Mouse (Mus musculus) splenic B cell, adult 2 months (primary cell): ENCODE results near the gene Mtmr1.
"Not testable (repeated sequence)": the region's sequence is repeated elsewhere in the genome, so short reads cannot be mapped to it uniquely, and the experiment has no call there.

ENCODE experiments used
- DNase-seq: peaks from one replicate; pipeline ENCODE4 v3.0.0-alpha.2; 2011; ENCODE audit warnings: low read depth, low spot score
- H3K27me3 ChIP-seq: 2 replicates; pipeline ENCODE4 v1.6.1; 2012; ENCODE audit warnings: mild to moderate bottlenecking, low read length, moderate library complexity, mixed read lengths; ENCODE audit not compliant: control insufficient read depth, poor library complexity, insufficient read depth, severe bottlenecking
- H3K36me3 ChIP-seq: 2 replicates; pipeline ENCODE4 v1.6.1; 2012; ENCODE audit warnings: mild to moderate bottlenecking, low read length, moderate library complexity, mixed read lengths; ENCODE audit not compliant: control insufficient read depth, poor library complexity, insufficient read depth, severe bottlenecking

The Mtmr1 gene

DNA sequence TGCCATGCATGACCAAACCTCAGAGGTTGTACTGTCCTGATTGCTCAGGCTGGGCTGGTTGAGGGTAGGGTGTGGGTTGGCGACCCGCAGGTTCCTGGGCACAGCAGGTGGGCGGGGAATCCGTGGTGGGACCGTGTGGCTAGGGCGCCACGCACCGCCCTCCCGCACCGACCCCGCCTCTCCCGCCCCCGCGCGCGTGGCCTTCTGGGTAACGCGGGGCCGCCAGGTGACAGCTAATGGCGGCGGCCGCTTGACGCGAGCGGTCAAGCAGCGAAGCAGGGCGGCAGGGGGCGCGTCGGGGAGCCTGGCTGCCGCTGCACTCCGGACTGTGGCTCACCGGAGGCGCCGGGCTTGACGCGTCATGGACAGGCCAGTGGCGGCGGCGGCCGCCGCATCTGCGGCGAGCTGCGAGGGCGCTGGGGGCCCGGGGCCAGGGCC lies at the start of gene Mtmr1:
Gene Mtmr1, plus strand, starts transcription at position 207 of the 438 bp plus-strand sequence.
- no peaks in the 10 kb centered on the region for H3K27me3 ChIP-seq
- H3K36me3 ChIP-seq = no peaks in the 10 kb centered on the region
- DNase-seq = peak; percentile 81

GRCm38 (mm10) chrX:71352033-71352432 lies 12.5 kb upstream of the Mtmr1 start:
- no peaks in the 10 kb centered on the region for H3K36me3 ChIP-seq
- no peaks in the 10 kb centered on the region for H3K27me3 ChIP-seq
- peak; percentile 58 for DNase-seq

DNA sequence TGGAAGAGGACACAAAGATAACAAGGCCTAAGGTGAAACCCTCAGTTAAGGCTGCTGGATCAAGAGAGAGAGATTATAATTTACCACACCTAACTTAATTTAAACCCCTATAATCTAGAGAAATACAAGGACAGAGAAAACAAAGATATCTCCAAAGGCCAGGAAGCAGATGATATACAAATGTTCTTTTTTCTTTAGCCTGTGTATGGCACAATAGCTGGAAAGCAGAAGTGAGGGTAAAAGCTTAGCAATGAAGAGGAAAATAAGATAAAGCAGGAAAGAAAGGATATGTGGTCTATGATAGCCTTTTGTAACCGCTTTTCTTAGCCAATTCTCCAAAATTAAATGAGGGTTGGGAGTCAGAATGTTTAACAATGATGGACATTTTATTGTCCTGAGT lies 9.2 kb upstream of the Mtmr1 start:
- H3K27me3 ChIP-seq = no peaks in the 10 kb centered on the region
- no peaks in the 10 kb centered on the region for H3K36me3 ChIP-seq
- no peak for DNase-seq

DNA sequence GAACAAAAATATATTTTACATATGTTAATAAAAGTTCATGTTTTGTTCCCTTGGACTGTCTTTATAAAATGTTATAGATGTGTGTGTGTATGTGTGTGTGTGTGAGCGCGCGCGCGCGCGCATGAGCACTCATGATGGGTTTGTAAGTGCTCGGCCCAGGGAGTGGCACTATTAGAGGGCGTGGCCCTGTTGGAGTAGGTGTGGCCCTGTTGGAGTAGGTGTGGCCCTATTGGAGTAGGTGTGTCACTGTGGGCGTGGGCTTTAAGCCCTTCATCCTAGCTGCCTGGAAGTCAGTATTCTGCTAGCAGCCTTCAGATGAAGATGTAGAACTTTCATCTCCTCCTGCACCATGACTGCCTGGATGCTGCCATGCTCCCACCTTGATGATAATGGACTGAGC lies 2.8 kb upstream of the Mtmr1 start:
- not testable (repeated sequence) for DNase-seq, H3K27me3 ChIP-seq, H3K36me3 ChIP-seq

DNA sequence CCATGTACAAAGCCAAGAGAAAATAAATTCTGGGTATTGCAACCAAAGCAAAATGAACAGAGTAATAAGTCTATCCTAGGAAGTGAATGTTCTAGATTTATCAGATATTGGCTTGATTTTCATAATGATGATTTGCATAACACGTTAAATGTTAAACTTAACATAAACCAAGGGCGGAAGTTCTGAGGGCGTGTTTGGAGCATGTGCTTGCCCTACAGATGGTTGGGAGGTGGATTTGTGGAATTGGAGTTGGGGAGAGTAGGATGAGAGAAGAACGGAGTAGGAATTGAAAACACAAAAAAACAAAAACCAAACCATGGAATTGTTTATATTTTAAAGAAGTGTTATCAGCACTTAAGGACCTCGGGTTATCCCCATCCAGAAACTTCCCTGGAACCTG lies 498 bp upstream of the Mtmr1 start:
- no peaks in the 10 kb centered on the region for H3K27me3 ChIP-seq
- no peaks in the 10 kb centered on the region for H3K36me3 ChIP-seq
- DNase-seq = peak; percentile 26

GRCm38 (mm10) chrX:71365011-71365410 lies 451 bp downstream of the Mtmr1 start:
- H3K27me3 ChIP-seq = no peaks in the 10 kb centered on the region
- H3K36me3 ChIP-seq = no peaks in the 10 kb centered on the region
- peak; percentile 44 for DNase-seq

- H3K36me3 ChIP-seq = no peaks in the 10 kb centered on the region
- H3K27me3 ChIP-seq = no peaks in the 10 kb centered on the region
- DNase-seq = no peak
Measured at GRCm38 (mm10) chrX:71365510-71365909, 950 bp downstream of the Mtmr1 start.

GRCm38 (mm10) chrX:71366973-71367372 lies 2.4 kb downstream of the Mtmr1 start:
- H3K36me3 ChIP-seq = no peaks in the 10 kb centered on the region
- peak; percentile 34 for DNase-seq

DNA sequence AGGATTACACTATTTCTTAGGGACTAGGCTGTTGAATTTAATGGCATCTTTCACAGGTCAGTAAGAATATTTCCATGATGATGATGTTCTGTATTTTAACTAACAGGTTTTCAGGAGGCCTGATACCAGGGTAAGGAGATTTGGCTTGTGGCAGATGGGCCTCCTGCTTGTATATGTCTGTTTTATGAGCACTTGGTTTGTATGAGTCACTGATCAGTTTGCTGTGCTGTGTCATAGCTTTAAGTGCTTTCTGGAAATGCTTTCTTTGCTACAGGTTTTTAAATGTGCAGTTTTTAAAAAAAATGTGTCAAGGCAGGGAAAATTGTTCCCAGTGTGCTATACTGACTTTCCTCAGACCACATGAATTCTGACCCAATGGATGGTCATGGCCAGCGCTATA lies 12.2 kb downstream of the Mtmr1 start:
- no peak for DNase-seq
- Histone ChIP-seq H3K36me3 (no peaks in the 10 kb centered on the region), H3K27me3 (no peaks in the 10 kb centered on the region)

More at GRCm38 (mm10) chrX:71366973-71367372, 2.4 kb downstream of the Mtmr1 start:
- no peaks in the 10 kb centered on the region for H3K27me3 ChIP-seq

GRCm38 (mm10) chrX:71378435-71378834 lies 13.9 kb downstream of the Mtmr1 start:
- no peaks in the 10 kb centered on the region for H3K36me3 ChIP-seq
- peak; percentile 37 for DNase-seq
- H3K27me3 ChIP-seq = no peaks in the 10 kb centered on the region

DNA sequence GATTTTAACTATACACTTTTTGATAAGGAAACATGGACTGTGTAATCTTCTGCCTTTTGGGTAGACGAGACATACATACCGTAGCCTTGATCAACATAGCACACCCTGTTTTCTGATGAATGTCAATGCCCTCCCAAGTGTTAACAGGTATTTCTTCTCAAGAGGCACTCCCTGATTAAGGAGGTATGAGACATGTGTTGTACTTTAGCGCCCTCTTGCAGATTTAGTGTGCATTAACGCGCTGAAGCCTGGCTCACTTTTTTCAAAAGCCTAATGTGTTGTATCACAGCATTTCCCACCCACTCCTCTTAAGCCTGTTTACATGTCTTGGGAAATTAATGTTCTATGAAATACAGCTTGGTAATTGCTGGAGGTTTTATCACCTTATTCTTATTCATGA lies 17.0 kb downstream of the Mtmr1 start:
- Histone ChIP-seq H3K36me3 (no peaks in the 10 kb centered on the region), H3K27me3 (no peaks in the 10 kb centered on the region)
- peak; percentile 63 for DNase-seq

GRCm38 (mm10) chrX:71396326-71396725 lies 31.8 kb downstream of the Mtmr1 start:
- DNase-seq = peak; percentile 33
- H3K27me3 ChIP-seq = no peaks in the 10 kb centered on the region
- no peaks in the 10 kb centered on the region for H3K36me3 ChIP-seq

- DNase-seq = no peak
- Histone ChIP-seq H3K27me3 (no peaks in the 10 kb centered on the region), H3K36me3 (no peaks in the 10 kb centered on the region)
Measured at GRCm38 (mm10) chrX:71406290-71406689, 41.7 kb downstream of the Mtmr1 start.

GRCm38 (mm10) chrX:71408386-71408785 lies 43.8 kb downstream of the Mtmr1 start:
- Histone ChIP-seq H3K27me3 (no peaks in the 10 kb centered on the region), H3K36me3 (no peaks in the 10 kb centered on the region)
- DNase-seq = no peak

DNA sequence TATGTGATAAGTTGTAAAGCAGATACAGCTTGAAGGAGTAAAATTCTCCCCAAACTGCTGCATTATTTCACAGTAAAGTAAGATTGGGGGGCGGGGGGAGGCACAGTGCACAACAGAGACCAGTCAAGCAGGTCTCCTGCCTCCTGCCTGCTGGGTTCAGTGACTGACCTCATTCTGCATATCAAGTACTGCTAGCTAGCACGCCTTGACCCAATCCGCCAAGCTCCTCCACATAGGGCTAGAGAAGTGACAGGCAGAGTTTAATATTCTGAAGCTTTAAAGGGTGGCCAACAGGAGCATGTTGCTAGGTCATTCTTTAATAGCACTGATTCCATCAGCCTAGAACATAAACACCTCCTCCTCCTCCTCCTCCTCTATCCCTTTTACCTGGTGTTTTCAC lies 48.2 kb downstream of the Mtmr1 start:
- no peak for DNase-seq
- Histone ChIP-seq H3K27me3 (no peaks in the 10 kb centered on the region), H3K36me3 (no peaks in the 10 kb centered on the region)

GRCm38 (mm10) chrX:71413616-71414015 lies 49.1 kb downstream of the Mtmr1 start:
- no peak for DNase-seq

More at GRCm38 (mm10) chrX:71413616-71414015, 49.1 kb downstream of the Mtmr1 start:
- H3K27me3 ChIP-seq = no peaks in the 10 kb centered on the region
- no peaks in the 10 kb centered on the region for H3K36me3 ChIP-seq
